Mouse (Mus musculus): Measurements from ENCODE around the gene Ap3b2.

The Ap3b2 gene

GRCm38 (mm10) chr7:81475221-81475620 lies 18.5 kb downstream of the Ap3b2 start:
- peak; percentile 25 for DNase-seq

- DNase-seq = no peak
Observed at GRCm38 (mm10) chr7:81464906-81465450, 28.7 kb downstream of the Ap3b2 start.

GRCm38 (mm10) chr7:81464116-81464515 lies 29.6 kb downstream of the Ap3b2 start:
- DNase-seq = peak; percentile 60

GRCm38 (mm10) chr7:81462815-81463214 lies 30.9 kb downstream of the Ap3b2 start:
- DNase-seq = no peak

- no peak for DNase-seq
Observed at GRCm38 (mm10) chr7:81455155-81455651, 38.5 kb downstream of the Ap3b2 start, which contains the start of gene Cpeb1. Gene Cpeb1 (minus strand): TSS chr7:81455465.

- DNase-seq = peak; percentile 44
Observed at GRCm38 (mm10) chr7:81454331-81455039, 39.2 kb downstream of the Ap3b2 start.

GRCm38 (mm10) chr7:81453443-81454274 lies 40.1 kb downstream of the Ap3b2 start:
- peak; percentile 82 for DNase-seq

GRCm38 (mm10) chr7:81452971-81453441 lies 40.7 kb downstream of the Ap3b2 start:
- DNase-seq = no peak
